Mouse (Mus musculus) embryonic facial prominence, embryonic 14.5 days (tissue): ENCODE data around the gene Msl1. TPM values are rescaled to one million over a fixed set of nuclear protein-coding genes. Genes with fewer than 3 reads are reported as not detected.
A peak's percentile ranks its signal among the peaks of the same experiment; 100 is the strongest.

ENCODE experiments used
- ATAC-seq: fragments of 200-750 bp; cut with Nextera tagmentation; 2 replicates; pipeline ENCODE4 v1.8.0; 2017; ENCODE audit warnings: low read depth, moderate number of reproducible peaks, moderate TSS enrichment
- DNase-seq: peaks from one replicate; pipeline ENCODE4 v3.0.0-alpha.2; 2015; ENCODE audit warnings: low spot score
- H3K27ac ChIP-seq: fragments of 300-500 bp; sonication (generic); replicated peaks from 2 replicates; pipeline ENCODE4 v1.5.1; 2014; ENCODE audit warnings: low read depth, mild to moderate bottlenecking, low read length, moderate library complexity
- H3K27me3 ChIP-seq: fragments of 300-500 bp; sonication (generic); replicated peaks from 2 replicates; pipeline ENCODE4 v1.6.1; 2014; ENCODE audit warnings: low read length; ENCODE audit not compliant: control insufficient read depth, insufficient read depth
- H3K36me3 ChIP-seq: fragments of 300-500 bp; sonication (generic); 2 replicates; pipeline ENCODE4 v1.6.1; 2014; ENCODE audit warnings: low read length, mixed read lengths; ENCODE audit not compliant: control insufficient read depth, insufficient read depth
- H3K4me1 ChIP-seq: fragments of 300-500 bp; sonication (generic); 2 replicates; pipeline ENCODE4 v1.6.1; 2014; ENCODE audit warnings: antibody characterized with exemption, low read length; ENCODE audit not compliant: control insufficient read depth, insufficient read depth
- H3K4me2 ChIP-seq: fragments of 300-500 bp; sonication (generic); 2 replicates; pipeline ENCODE4 v1.6.1; 2014; ENCODE audit warnings: low read depth, mild to moderate bottlenecking, low read length, moderate library complexity, mixed read lengths
- H3K4me3 ChIP-seq: fragments of 300-500 bp; sonication (generic); 2 replicates; pipeline ENCODE4 v1.5.1; 2014; ENCODE audit warnings: low read depth, mild to moderate bottlenecking, low read length
- H3K9ac ChIP-seq: fragments of 300-500 bp; sonication (generic); 2 replicates; pipeline ENCODE4 v1.6.1; 2014; ENCODE audit warnings: low read depth, mild to moderate bottlenecking, low read length, moderate library complexity, mixed read lengths
- H3K9me3 ChIP-seq: fragments of 300-500 bp; sonication (generic); 2 replicates; pipeline ENCODE4 v1.6.1; 2016; ENCODE audit warnings: low read length; ENCODE audit not compliant: control insufficient read depth
- WGBS: fragments of 180-500 bp; shearing (Covaris S2); extraction: QIAGEN DNeasy Blood & Tissue Kit; methylation state at CpG from one replicate; pipeline ENCODE4 v1.1.7; 2014; 5-methylcytosine and 5-hydroxymethylcytosine counted together
- polyA plus RNA-seq: library from polyadenylated mRNA; unstranded; fragments of >200 nt; fragmentation: Nextera tagmentation; extraction: Ambion mirVana; gene quantifications from 2 replicates; pipeline ENCODE4 v1.2.1, GENCODE M21; 2014

The Msl1 gene
- polyA plus RNA-seq, 1 experiment from 2014 or later, result 18.1 TPM

DNA sequence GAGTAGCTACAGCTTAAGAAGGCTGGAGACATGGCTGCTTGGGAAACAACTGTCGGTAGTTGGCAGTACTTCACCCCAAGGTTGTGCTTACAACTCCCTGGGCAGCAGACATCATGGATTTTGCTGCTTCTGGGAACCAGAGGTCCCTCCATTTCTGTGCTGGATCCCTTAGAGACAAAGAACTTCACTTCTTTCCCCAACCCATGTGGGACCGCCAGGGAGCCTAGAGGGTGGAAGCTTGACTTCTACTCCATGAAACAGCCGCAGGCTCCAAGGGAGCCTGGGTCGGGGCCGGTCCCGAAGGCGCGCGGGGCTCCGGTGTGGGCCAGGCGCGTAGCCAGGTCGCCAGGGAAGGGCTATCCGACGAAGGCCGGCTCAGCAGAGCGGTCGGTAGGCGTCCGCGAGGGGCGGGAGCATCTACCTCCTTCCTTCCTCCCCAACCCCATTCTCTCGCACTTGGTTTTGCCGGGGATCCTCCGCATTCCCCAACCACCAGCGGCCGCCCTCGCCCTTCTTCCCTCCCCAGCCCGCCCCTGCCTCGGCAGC, 774 bp upstream of the Msl1 start:
- Histone ChIP-seq H3K36me3 (peaks cover 18% of the 10 kb centered on the region), H3K27ac (peak overlapping the region; percentile 100), H3K4me2 (peak overlapping the region; percentile 88), H3K9ac (peak overlapping the region; percentile 99), H3K4me1 (peaks cover 25% of the 10 kb centered on the region), H3K27me3 (no peaks in the 10 kb centered on the region), H3K9me3 (no peaks in the 10 kb centered on the region), H3K4me3 (peak overlapping the region; percentile 99)
- peak; percentile 71 for ATAC-seq
- 0% methylated on average over 25 of the region's 30 CpGs for WGBS
- DNase-seq, result peak; percentile 86

DNA sequence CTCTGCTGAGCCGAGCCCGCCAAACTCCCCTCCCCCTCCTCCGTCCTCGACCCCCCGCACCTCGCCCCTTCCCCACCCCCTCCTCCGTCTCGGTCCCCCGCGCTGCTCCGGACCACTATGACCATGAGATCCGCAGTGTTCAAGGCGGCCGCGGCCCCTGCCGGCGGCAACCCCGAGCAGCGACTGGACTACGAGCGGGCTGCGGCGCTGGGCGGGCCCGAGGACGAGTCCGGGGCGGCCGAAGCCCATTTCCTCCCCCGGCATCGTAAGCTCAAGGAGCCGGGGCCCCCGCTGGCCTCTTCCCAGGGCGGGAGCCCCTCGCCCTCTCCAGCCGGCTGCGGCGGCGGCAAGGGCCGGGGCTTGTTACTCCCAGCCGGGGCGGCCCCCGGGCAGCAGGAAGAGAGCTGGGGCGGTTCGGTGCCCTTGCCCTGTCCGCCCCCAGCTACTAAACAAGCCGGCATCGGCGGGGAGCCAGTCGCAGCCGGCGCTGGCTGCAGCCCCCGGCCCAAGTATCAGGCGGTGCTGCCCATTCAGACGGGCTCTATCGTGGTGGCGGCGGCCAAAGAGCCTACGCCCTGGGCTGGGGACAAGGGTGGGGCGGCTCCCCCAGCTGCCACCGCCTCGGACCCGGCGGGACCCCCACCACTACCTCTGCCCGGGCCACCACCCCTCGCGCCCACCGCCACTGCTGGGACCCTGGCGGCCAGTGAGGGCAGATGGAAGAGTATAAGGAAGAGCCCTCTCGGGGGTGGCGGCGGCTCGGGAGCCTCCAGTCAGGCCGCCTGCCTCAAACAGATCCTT, 598 bp downstream of the Msl1 start:
- Histone ChIP-seq H3K4me2 (peak overlapping the region; percentile 88), H3K36me3 (peaks cover 32% of the 10 kb centered on the region), H3K4me1 (peaks cover 25% of the 10 kb centered on the region), H3K4me3 (peak overlapping the region; percentile 99), H3K9ac (peak overlapping the region; percentile 99), H3K27me3 (no peaks in the 10 kb centered on the region), H3K9me3 (no peaks in the 10 kb centered on the region), H3K27ac (peak overlapping the region; percentile 100)
- 0% methylated on average over 5 of the region's 74 CpGs for WGBS
- DNase-seq, result no peak
- ATAC-seq, result peak; percentile 28

- H3K4me1 ChIP-seq, result peaks cover 25% of the 10 kb centered on the region
- 3% methylated on average over 23 of the region's 23 CpGs for WGBS
- peak; percentile 89 for DNase-seq
These were observed 1.4 kb downstream of the Msl1 start for GRCm38 (mm10) chr11:98796515-98797216.

GRCm38 (mm10) chr11:98797306-98797705, 2.0 kb downstream of the Msl1 start:
- Histone ChIP-seq H3K4me3 (peak overlapping the region; percentile 99), H3K4me2 (peak overlapping the region; percentile 88), H3K4me1 (peaks cover 25% of the 10 kb centered on the region), H3K36me3 (peaks cover 46% of the 10 kb centered on the region), H3K27ac (peak overlapping the region; percentile 36), H3K27me3 (no peaks in the 10 kb centered on the region), H3K9ac (peak overlapping the region; percentile 99), H3K9me3 (no peaks in the 10 kb centered on the region)
- 6% methylated on average over 5 of the region's 5 CpGs for WGBS
- DNase-seq, result no peak
- no peak for ATAC-seq

More at GRCm38 (mm10) chr11:98796515-98797216, 1.4 kb downstream of the Msl1 start:
- Histone ChIP-seq H3K9me3 (no peaks in the 10 kb centered on the region), H3K36me3 (peaks cover 40% of the 10 kb centered on the region), H3K9ac (peak overlapping the region; percentile 99), H3K4me2 (peak overlapping the region; percentile 88), H3K27ac (peak overlapping the region; percentile 100), H3K4me3 (peak overlapping the region; percentile 99), H3K27me3 (no peaks in the 10 kb centered on the region)
- peak; percentile 31 for ATAC-seq

GRCm38 (mm10) chr11:98797909-98798308, 2.6 kb downstream of the Msl1 start:
- no peaks in the 10 kb centered on the region for H3K27me3 ChIP-seq
- WGBS, result 52% methylated on average over 4 of the region's 4 CpGs
- H3K27ac ChIP-seq, result 0 out of 2 replicates have a peak overlapping the region, but pooled peaks have one; percentile 36
- ATAC-seq (no peak), DNase-seq (no peak)
- peaks cover 25% of the 10 kb centered on the region for H3K4me1 ChIP-seq
- peaks cover 52% of the 10 kb centered on the region for H3K36me3 ChIP-seq
- peak overlapping the region; percentile 88 for H3K4me2 ChIP-seq
- peak overlapping the region; percentile 99 for H3K4me3 ChIP-seq
- no peaks in the 10 kb centered on the region for H3K9me3 ChIP-seq
- peak overlapping the region; percentile 99 for H3K9ac ChIP-seq

- Histone ChIP-seq H3K4me3 (no peak within 1 kb of the TSS), H3K36me3 (peaks cover 86% of the 10 kb centered on the region), H3K9me3 (no peaks in the 10 kb centered on the region), H3K4me1 (peaks cover 5% of the 10 kb centered on the region; the same call in 1 of the 2 replicates), H3K27ac (no peak within 1 kb of the TSS), H3K27me3 (no peaks in the 10 kb centered on the region), H3K4me2 (no peak within 1 kb of the TSS), H3K9ac (no peak within 1 kb of the TSS)
- WGBS, result 94% methylated on average over 5 of the region's 5 CpGs
- ATAC-seq, result no peak
- no peak for DNase-seq
These were observed 9.3 kb downstream of the Msl1 start, which contains the start of gene Casc3 for GRCm38 (mm10) chr11:98804605-98805004. TSS of gene Casc3 (plus strand) at chr11:98804905.

DNA sequence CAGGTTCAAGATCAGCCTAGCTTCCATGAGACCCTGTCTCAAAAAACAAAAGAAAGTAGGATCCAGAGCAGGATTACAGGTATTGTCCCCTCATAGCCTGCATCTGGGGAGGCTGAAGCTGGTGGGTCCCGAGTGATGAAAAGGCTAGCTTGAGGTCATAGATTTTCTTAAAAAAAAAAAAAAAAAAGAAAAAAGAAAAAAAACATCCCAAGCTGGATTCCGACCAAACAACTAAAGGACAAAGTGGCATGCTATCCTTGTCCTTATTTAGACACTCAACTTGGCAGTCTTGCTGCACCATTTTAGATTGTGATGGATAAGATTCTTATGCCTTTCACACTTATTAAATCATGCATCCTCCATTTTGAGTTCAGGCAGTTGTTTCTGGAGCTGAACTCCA, 13.1 kb downstream of the Msl1 start:
- peak overlapping the region; percentile 70 for H3K4me2 ChIP-seq

GRCm38 (mm10) chr11:98809457-98810290, 14.4 kb downstream of the Msl1 start:
- ATAC-seq, result peak; percentile 99
- H3K36me3 ChIP-seq, result peaks cover 74% of the 10 kb centered on the region
- peak; percentile 99 for DNase-seq

More for the DNA sequence above, 13.1 kb downstream of the Msl1 start:
- ATAC-seq (no peak), DNase-seq (no peak)
- H3K27ac ChIP-seq, result peak overlapping the region; percentile 97
- peaks cover 14% of the 10 kb centered on the region; the same call in 1 of the 2 replicates for H3K4me1 ChIP-seq
- WGBS, result 74% methylated on average over 2 of the region's 2 CpGs
- peak overlapping the region; percentile 92; the same call in 1 of the 2 replicates for H3K4me3 ChIP-seq
- H3K9me3 ChIP-seq, result no peaks in the 10 kb centered on the region
- H3K27me3 ChIP-seq, result no peaks in the 10 kb centered on the region
- H3K36me3 ChIP-seq, result peaks cover 75% of the 10 kb centered on the region
- H3K9ac ChIP-seq, result no peak overlapping the region

More at GRCm38 (mm10) chr11:98809457-98810290, 14.4 kb downstream of the Msl1 start:
- Histone ChIP-seq H3K27ac (peak overlapping the region; percentile 97), H3K27me3 (no peaks in the 10 kb centered on the region), H3K4me2 (peak overlapping the region; percentile 70), H3K4me3 (peak overlapping the region; percentile 92), H3K9me3 (no peaks in the 10 kb centered on the region), H3K4me1 (peaks cover 14% of the 10 kb centered on the region; the same call in 1 of the 2 replicates), H3K9ac (peak overlapping the region; percentile 95)
- WGBS, result 0% methylated on average over 22 of the region's 84 CpGs
